Mouse (Mus musculus) gastrocnemius, postnatal 25 days (tissue): Measurements from ENCODE around the gene Lrsam1. TPM values are rescaled to one million over a fixed set of nuclear protein-coding genes. Genes with fewer than 3 reads are reported as not detected.

ENCODE experiments used
- DNase-seq: peaks from one replicate; pipeline ENCODE4 v3.0.0; 2022
- total RNA-seq, 2 experiments: library from RNA; stranded (reverse); gene quantifications; 1 replicate in 1 of 2; 2 replicates in 1 of 2; pipeline ENCODE4 v1.2.3; 2021

Gene Lrsam1
- total RNA-seq, 2 experiments from 2014 or later, result 10.4 to 13.5 TPM

- DNase-seq, result no peak
These were observed 67.3 kb downstream of the Lrsam1 start for GRCm38 (mm10) chr2:32894097-32894496.

GRCm38 (mm10) chr2:32892490-32892889, 68.9 kb downstream of the Lrsam1 start:
- DNase-seq, result no peak

- no peak for DNase-seq
These were observed 70.1 kb downstream of the Lrsam1 start for GRCm38 (mm10) chr2:32891278-32891677.

GRCm38 (mm10) chr2:32890280-32890679, 71.1 kb downstream of the Lrsam1 start:
- DNase-seq, result no peak

GRCm38 (mm10) chr2:32888551-32888950, 72.9 kb downstream of the Lrsam1 start:
- DNase-seq, result no peak

- no peak for DNase-seq
These were observed 73.4 kb downstream of the Lrsam1 start for GRCm38 (mm10) chr2:32888029-32888428.

- DNase-seq, result no peak
These were observed 76.7 kb downstream of the Lrsam1 start for GRCm38 (mm10) chr2:32884745-32885144.

GRCm38 (mm10) chr2:32882283-32883043, 79.0 kb downstream of the Lrsam1 start:
- peak; percentile 46 for DNase-seq

- peak; percentile 63 for DNase-seq
These were observed 79.7 kb downstream of the Lrsam1 start for GRCm38 (mm10) chr2:32881723-32882122.

- no peak for DNase-seq
These were observed 80.4 kb downstream of the Lrsam1 start for GRCm38 (mm10) chr2:32881054-32881453.

GRCm38 (mm10) chr2:32879593-32879992, 81.8 kb downstream of the Lrsam1 start:
- DNase-seq, result no peak

- DNase-seq, result no peak
These were observed 83.0 kb downstream of the Lrsam1 start for GRCm38 (mm10) chr2:32878396-32878795.

GRCm38 (mm10) chr2:32877761-32878393, 83.5 kb downstream of the Lrsam1 start:
- DNase-seq, result no peak

GRCm38 (mm10) chr2:32877303-32877702, 84.1 kb downstream of the Lrsam1 start:
- no peak for DNase-seq

GRCm38 (mm10) chr2:32876490-32877302, 84.7 kb downstream of the Lrsam1 start:
- no peak for DNase-seq

GRCm38 (mm10) chr2:32875675-32876489, 85.5 kb downstream of the Lrsam1 start, which contains the start of gene Fam129b:
Gene Fam129b, plus strand, starts transcription at chr2:32876114.
- peak; percentile 88 for DNase-seq

Other genes starting within 250 kb of the Lrsam1 start
- gene Cdk9, start 248.5 kb downstream of the Lrsam1 start, total RNA-seq, result 10 to 100 TPM; 17.2 to 20.0 TPM
- gene Sh2d3c, start 240.6 kb downstream of the Lrsam1 start, total RNA-seq, result 1 to 10 TPM; 4.2 to 8.4 TPM
- not detected for gene 6330409D20Rik, start 220.6 kb downstream of the Lrsam1 start, total RNA-seq
- 1 to 10 TPM; 4.9 to 5.7 TPM for gene Tor2a, start 204.4 kb downstream of the Lrsam1 start, total RNA-seq
- not detected for gene Ttc16, start 186.0 kb downstream of the Lrsam1 start, total RNA-seq
- gene Ptrh1, start 185.8 kb downstream of the Lrsam1 start, total RNA-seq, result 1 to 10 TPM; 2.0 to 2.9 TPM
- gene Cfap157, start 177.2 kb downstream of the Lrsam1 start, total RNA-seq, result not detected
- gene Stxbp1, start 114.4 kb downstream of the Lrsam1 start, total RNA-seq, result 1 to 10 TPM; 2.7 to 3.8 TPM
- 10 to 100 TPM in 1 of 2 experiments, 1 to 10 TPM in 1; 8.1 to 12.4 TPM for gene Fam129b, start 85.5 kb downstream of the Lrsam1 start, total RNA-seq
- gene Rpl12, start 55 bp downstream of the Lrsam1 start, total RNA-seq, result 10 to 100 TPM; 52.0 to 67.4 TPM
- 1 to 10 TPM; 9.5 to 9.6 TPM for gene Slc2a8, start 20.5 kb upstream of the Lrsam1 start, total RNA-seq
- gene Garnl3, start 170.0 kb upstream of the Lrsam1 start, total RNA-seq, result 1 to 10 TPM in 1 of 2 experiments, under 1 TPM in 1; 0.49 to 1.7 TPM